Mouse (Mus musculus): ENCODE measurements around the gene R3hcc1l.
A peak's percentile ranks its signal among the peaks of the same experiment; 100 is the strongest.

The R3hcc1l gene

GRCm38 (mm10) chr19:42518620-42519310, at the start of gene R3hcc1l:
TSS of gene R3hcc1l (plus strand) at chr19:42518759.
- peak; percentile 97 for DNase-seq

GRCm38 (mm10) chr19:42471571-42471970, 47.0 kb upstream of the R3hcc1l start:
- DNase-seq = no peak

GRCm38 (mm10) chr19:42472831-42473230, 45.7 kb upstream of the R3hcc1l start:
- no peak for DNase-seq

GRCm38 (mm10) chr19:42477769-42478168, 40.8 kb upstream of the R3hcc1l start:
- no peak for DNase-seq

GRCm38 (mm10) chr19:42478303-42478702, 40.3 kb upstream of the R3hcc1l start:
- no peak for DNase-seq

GRCm38 (mm10) chr19:42485443-42485842, 33.1 kb upstream of the R3hcc1l start:
- DNase-seq = no peak

- no peak for DNase-seq
Measured at GRCm38 (mm10) chr19:42487261-42487660, 31.3 kb upstream of the R3hcc1l start.

GRCm38 (mm10) chr19:42493257-42493917, 25.2 kb upstream of the R3hcc1l start:
- DNase-seq = no peak

- DNase-seq = no peak
Measured at GRCm38 (mm10) chr19:42504156-42504555, 14.4 kb upstream of the R3hcc1l start.

- no peak for DNase-seq
Measured at GRCm38 (mm10) chr19:42509625-42510024, 8.9 kb upstream of the R3hcc1l start.

- peak; percentile 44 for DNase-seq
Measured at GRCm38 (mm10) chr19:42510276-42511171, 8.0 kb upstream of the R3hcc1l start.

- DNase-seq = no peak
Measured at GRCm38 (mm10) chr19:42515656-42516055, 2.9 kb upstream of the R3hcc1l start.

GRCm38 (mm10) chr19:42516121-42516520, 2.4 kb upstream of the R3hcc1l start:
- DNase-seq = no peak

- DNase-seq = no peak
Measured at GRCm38 (mm10) chr19:42517957-42518619, 471 bp upstream of the R3hcc1l start.

GRCm38 (mm10) chr19:42519760-42520159, 1.2 kb downstream of the R3hcc1l start:
- DNase-seq = no peak

- DNase-seq = no peak
Measured at GRCm38 (mm10) chr19:42524703-42525102, 6.1 kb downstream of the R3hcc1l start.

- no peak for DNase-seq
Measured at GRCm38 (mm10) chr19:42529992-42530437, 11.5 kb downstream of the R3hcc1l start.

GRCm38 (mm10) chr19:42534427-42534826, 15.9 kb downstream of the R3hcc1l start:
- DNase-seq = no peak

- no peak for DNase-seq
Measured at GRCm38 (mm10) chr19:42537600-42537999, 19.0 kb downstream of the R3hcc1l start.

- no peak for DNase-seq
Measured at GRCm38 (mm10) chr19:42538911-42539310, 20.4 kb downstream of the R3hcc1l start.

- peak; percentile 70 for DNase-seq
Measured at GRCm38 (mm10) chr19:42539414-42540189, 21.0 kb downstream of the R3hcc1l start.

GRCm38 (mm10) chr19:42540649-42541048, 22.1 kb downstream of the R3hcc1l start:
- DNase-seq = no peak

Measured in lung, postnatal 10 days (tissue).